Mouse (Mus musculus) gastrocnemius, adult 8-10 months (tissue): ENCODE measurements around the gene Lamc1. TPM values are rescaled to one million over a fixed set of nuclear protein-coding genes. Genes with fewer than 3 reads are reported as not detected.
A peak's percentile ranks its signal among the peaks of the same experiment; 100 is the strongest.
"Not testable (repeated sequence)": the region's sequence is repeated elsewhere in the genome, so short reads cannot be mapped to it uniquely, and the experiment has no call there.

Experiments
- DNase-seq, 2 experiments: peaks; one replicate each; pipeline ENCODE4 v3.0.0; 2022; ENCODE audit warnings: low spot score in 2 of 2
- total RNA-seq, 4 experiments: library from RNA; stranded (reverse); gene quantifications; 2 replicates each; pipeline ENCODE4 v1.2.4; 2022

Lamc1 gene
- total RNA-seq, 4 experiments from 2014 or later: 34.7 to 54.8 (median 46.8) TPM

DNA sequence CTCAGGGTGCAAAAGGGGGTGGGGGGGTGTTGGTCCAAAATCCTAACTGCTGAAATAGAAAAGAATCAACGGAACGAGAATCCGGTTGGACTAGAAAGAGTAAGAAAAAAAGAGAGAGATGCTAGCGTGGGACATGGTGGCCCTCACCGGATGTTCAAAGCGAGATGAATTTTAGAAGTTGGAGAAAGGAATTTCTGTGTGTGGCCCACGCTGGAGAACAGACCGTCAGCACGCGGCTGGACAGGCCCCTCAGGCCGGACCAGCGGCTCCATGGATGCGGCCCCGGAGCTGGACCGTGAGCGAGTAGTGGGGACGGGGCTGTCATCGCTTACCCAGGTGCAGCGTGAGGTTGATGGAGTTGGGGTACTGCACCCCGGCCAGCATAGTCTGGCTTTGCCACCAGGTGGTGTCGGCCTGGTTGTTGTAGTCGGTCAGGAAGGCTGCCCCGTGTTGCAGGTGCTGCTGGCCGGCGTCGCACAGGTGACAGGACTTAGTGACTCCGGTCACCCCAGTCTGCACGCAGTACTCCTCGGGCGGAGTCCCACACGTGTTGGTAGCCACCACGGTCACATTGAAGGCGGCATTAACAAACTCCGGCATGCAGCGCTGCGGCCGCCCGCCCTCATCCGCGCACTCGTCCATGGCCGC, 666 bp downstream of the Lamc1 start:
- DNase-seq: peak; percentile 34 to 52

DNA sequence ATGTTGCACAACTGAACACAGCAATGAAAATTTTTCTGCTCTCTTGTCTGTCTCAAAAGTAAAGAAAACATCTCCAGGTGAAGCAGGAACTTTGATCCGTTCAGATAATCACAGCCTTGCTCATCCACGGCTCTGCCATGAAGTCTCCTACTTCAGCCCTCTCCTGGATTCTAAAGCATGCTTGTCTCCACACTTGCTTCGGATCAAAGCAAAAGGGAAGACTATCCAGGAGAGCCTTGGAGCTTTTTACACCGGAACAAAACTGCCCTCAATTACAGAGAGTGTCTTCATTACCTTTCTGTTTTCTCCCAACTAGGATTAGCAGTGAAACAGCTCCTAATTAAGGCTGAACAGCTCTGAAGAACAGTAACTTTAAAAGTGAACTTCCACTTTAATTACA, 1.4 kb downstream of the Lamc1 start:
- no peak for DNase-seq

DNA sequence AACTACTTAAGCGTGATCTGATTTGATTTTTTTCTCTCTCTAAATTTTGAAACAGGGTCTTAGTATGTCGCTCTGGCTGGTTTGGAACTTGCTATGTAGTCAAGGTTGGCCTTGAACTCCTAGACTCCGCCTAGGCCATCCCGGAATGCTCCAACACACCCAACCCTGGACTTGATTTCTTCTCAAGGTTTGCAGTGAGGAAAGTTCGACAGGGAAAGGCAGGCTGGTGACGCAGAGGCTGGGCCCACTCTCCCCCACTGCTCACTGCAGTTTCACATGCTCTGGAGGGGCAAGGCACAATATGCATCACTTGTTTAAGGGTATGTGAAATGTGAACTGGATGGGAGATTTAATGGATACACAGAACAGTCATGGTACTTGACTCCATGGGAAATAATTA, 3.3 kb downstream of the Lamc1 start:
- DNase-seq: no peak

DNA sequence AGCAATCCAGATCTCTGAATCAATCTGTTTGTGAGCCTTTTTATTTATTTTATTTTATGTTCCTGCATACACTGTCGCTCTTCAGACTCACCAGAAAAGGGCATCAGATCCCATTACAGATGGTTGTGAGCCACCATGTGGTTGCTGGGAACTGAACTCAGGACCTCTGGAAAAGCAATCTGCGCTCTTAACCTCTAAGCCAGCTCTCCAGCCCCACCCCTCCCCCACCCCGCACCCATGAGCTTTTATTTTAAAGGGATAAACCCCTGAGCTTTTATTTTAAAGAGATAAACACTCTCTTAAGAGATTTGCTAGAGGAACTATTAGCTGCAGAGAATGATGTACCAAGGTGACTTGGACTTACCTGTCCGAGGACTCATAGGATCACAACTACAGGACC, 5.5 kb downstream of the Lamc1 start:
- no peak for DNase-seq

DNA sequence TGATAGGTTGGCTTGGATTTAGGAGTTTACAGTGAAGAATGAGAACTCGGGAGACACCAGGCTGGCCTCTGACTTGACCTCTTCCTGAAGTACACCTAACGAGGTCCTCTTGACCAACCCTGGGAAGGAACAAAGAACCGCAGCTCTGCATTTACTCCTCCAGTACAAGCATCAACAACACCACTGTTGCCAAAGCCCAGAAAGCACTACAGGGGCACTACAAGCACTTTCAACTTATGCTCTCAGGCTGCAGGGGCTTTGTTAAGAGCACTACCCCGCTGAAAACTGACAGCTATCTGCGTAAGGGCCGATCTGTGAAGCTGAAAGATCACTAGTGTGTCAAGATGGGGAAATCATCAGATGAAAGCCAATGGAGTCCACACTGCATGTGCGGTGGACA, 6.4 kb downstream of the Lamc1 start:
- DNase-seq: no peak

DNA sequence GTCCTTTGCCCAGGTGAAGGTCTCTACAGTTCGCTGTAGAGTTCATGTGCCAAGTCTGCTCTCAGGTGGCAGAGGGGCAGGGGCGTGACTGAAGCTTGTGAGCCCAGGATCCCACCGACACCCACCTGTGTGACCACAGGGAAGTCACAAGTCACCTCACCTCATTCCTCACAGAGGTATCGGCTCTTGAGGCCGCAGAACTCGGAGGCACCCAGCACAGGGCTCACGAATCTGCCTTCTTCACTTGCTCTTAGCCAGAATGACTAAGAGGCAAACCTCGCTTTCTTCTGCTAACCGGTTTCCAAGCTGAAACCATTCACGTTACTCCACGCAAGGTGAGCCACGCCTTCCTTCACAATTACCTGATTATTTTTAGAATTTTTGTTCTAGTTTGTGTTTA, 11.2 kb downstream of the Lamc1 start:
- DNase-seq: no peak

DNA sequence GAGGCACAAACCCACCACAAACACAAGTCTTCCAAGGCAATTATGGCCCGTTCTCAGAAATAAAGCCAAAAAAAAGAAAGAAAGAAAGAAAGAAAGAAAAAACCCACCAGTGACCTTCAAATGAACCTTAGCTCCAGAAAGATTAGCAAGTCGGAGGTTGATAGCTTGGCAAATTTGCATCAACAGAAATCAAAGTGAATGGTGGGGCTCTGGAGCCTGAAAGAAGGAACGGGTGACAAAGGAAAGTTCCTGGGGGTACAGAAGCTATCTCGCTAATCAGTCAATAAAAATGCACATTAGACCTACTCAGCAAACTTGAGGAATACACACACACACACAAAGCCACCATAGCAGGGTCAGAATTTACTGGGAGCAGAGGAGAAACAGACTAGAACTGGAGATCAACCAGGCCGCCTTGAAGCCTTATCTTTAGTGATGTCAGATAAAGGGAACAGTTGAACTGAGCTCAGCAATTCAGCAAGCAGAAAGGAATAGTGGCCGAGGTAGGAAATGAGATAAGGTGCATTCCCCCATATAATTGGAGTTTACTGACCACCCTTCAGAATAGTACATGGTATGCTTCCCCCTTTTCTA, 11.9 kb downstream of the Lamc1 start:
- DNase-seq: no peak

DNA sequence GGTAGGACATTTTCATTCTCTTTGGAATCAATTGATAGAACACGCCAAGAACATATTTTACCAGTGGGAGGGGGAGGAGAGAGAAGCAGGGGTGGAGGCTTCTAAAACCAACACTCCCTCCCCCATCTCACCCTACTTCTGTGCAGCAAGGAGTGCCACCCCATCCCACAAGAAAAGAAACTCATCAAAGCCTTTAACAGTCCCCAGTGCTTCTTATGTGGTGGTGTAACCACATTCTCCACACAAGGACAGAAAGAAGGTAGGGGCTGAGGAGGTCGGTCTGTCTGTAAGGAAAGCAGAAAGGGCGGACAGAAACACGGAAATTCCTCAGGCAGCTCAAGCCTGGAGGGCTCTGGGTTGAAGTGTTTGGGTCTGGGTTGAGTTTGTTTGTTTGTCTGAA, 12.5 kb downstream of the Lamc1 start:
- DNase-seq: no peak

DNA sequence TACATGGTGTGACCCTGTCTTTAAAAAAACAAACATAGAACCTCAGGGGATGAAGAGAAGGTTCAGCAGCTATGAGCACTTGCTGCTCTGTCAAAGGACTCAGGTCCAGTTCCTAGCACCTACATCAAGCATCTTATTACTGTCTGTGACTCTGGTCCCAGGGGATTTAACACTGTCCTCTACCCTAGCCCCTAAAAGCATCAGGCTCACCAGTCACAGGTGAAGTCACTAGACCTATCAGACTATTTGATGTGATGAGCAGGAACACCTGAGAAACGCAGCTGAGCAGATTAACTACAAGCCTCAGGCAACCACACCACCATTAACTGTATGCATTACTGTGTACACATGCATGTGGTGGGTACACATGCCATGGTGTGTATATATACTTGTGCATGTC, 13.8 kb downstream of the Lamc1 start:
- DNase-seq: no peak

DNA sequence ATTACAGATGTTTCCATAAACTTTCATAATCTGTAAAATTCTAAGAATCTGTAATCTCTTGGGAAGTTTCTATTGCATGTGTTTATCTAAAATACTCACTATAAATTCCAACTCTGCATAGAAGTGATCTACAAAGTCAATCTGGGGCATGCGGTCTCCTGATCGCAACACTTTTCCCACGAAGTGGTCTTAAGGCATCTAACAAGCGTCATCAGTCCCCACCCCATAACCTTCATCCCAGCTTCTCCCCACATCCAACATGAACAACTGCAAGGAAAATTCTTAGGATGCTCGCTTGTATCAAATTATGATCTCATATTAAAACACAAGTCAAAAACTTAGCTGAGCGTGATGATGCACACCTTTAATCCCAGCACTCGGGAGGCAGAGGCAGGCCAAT, 14.3 kb downstream of the Lamc1 start:
- DNase-seq: no peak

DNA sequence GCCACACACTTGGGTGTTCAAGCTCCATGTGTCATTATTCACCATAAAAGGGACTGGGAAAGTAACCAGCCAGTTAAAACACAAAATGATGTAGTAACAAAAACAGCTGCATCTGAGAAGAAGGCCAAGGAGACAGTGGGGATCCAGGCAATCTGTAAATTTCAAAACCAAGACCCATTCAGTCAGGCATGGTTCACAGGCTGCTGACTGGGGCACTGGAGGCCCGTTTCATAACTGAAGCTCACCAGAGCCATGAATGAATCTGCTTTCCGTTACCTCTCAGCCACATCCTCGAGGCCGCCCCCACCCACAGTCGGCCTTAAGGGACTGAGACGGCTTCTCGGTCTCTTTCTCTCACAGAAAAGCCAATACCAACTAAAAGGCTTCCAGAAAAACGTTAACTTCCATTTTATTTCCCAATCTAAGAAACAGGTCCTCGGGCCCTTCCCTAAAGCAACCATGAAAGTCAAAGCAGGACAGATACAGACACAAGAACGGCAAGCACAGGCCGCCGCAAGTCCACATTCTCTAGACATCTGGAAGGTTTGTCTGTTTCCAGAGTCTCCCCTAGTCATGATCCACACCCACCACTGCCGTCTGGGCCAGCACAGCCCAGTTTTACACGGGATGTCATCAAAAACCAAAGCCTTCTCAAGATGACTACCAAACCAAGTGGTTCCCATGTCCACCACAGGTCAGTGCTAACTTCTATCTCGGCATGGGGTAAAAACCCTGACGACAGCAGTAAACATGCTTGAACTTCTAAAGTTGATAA, 14.9 kb downstream of the Lamc1 start:
- DNase-seq: no peak

DNA sequence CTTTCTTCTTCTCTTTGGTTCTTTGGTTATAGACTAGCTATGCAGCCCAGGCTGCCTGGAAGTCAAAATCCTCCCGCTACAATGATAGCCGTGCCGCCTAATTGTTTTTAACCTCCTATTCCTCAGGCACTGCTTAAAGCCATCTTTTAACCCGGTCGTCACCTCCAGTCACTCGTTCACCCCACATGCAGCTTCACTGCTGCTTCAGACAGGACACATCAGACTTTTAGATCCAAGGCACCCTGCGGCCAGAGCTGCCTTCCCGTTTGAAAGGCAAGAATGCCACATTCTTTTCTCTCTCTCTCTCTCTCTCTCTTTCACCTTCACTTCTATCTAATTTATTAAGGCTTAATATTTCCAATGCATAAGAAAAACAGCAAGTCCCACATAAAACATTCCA, 15.6 kb downstream of the Lamc1 start:
- DNase-seq: no peak

DNA sequence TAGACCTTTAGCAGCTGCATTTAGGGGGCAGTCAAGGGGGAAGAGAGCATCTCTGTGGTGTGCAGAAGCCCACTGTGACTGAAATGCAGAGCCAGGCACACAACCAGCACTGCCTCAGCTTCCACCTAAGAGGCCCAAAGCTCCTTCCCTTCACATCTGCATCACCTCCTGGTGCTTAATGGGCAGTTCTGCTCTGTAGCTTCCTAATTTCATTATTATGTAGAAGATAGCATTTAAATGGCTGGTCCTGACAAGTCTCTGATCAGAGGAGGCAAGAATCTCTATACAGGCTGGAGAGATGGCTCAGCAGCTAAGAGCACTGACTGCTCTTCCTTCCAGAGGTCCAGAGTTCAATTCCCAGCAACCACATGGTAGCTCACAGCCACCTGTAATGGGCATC, 16.3 kb downstream of the Lamc1 start:
- DNase-seq: no peak

DNA sequence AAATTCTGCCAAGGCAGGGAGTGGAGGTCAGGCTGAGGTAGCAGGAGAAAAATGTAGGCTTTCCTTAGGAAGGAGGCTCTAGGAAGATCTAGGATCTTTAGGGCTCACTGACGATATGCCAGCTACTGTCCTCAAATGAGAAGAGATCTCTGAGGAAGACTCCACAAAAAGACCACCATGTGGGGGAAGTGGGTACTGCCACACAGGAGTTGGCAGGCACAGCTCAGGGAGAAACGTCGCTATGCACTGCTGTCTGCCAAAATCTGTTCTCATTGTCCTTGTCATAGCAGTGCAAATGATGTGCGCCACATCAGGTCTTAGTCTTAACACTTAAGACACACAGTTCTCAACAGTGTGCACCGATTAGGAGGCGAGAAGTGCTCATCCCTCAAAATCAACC, 17.5 kb downstream of the Lamc1 start:
- DNase-seq: no peak

DNA sequence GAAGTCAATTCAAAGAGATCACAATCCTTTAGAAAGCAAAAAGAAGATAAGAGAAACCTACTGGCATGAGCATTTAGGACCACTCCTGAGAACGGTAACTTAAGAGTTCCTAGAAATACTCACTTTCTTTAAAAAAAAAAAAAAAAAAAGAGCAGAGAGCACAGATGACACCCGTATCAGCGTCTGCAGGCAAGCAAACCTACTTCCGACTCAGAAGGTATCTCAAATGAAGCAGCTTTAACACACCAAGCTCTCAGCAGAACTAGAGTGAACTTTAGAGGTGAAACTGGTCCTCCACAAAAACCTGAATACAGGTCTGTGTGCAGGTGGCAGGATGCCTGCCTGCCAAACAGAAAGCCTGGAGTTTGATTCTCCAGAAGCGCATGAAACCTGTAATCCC, 19.6 kb downstream of the Lamc1 start:
- DNase-seq: no peak

DNA sequence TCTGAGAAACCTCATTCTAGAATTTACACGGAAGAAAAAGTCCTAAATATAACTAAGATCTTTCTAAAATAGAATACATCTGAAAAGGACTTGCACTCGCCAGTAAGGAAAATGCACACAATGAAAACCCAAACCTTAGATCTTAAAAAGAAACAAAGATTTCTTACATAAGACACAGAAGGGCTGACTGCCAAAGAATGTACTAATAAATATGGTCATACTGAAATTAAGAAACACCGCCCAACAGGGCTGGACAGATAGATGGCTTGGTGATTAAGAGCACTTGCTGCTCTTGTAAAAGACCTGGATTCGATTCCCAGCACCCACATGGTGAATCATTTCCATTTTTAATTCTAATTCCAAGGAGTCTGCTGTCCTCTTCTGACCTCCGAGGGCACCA, 22.4 kb downstream of the Lamc1 start:
- no peak for DNase-seq

DNA sequence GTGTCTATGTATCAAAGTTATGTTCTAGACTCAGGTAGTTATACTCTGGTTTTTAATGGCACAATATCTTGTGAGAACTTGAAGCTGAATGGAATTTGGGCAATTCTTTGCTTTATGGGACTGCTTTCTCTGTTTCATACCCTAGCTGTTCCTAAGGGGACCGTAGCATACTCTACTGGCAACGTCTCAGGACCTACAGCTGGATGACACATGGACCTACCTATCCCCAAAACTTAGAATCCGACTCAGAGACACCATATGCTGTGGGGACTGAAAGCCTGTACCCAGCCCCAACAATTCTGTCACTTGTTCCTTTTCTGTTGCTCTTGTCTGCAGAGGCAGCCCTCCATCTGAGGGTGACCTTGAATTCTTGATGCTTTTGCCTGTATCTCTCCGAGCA, 23.3 kb downstream of the Lamc1 start:
- DNase-seq: no peak

DNA sequence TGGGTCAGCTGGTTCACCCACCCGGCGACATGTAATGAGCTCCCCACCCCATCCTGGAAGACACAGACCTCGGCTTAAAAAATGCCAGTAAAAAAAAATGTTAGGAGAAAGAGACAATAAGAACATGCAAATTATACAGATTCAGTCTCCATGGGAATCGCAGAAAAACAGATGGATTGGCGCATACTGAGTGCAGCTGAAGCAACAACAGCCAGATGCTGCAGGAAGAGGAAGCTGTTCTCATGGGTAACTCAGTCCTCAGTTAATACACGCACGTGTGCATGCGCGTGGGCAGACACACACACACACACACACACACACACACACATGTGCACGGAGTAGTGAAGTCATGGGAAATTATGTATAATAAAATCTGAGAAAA, 23.7 kb downstream of the Lamc1 start:
- peak in 1 of 2 experiments; percentile 26 for DNase-seq

DNA sequence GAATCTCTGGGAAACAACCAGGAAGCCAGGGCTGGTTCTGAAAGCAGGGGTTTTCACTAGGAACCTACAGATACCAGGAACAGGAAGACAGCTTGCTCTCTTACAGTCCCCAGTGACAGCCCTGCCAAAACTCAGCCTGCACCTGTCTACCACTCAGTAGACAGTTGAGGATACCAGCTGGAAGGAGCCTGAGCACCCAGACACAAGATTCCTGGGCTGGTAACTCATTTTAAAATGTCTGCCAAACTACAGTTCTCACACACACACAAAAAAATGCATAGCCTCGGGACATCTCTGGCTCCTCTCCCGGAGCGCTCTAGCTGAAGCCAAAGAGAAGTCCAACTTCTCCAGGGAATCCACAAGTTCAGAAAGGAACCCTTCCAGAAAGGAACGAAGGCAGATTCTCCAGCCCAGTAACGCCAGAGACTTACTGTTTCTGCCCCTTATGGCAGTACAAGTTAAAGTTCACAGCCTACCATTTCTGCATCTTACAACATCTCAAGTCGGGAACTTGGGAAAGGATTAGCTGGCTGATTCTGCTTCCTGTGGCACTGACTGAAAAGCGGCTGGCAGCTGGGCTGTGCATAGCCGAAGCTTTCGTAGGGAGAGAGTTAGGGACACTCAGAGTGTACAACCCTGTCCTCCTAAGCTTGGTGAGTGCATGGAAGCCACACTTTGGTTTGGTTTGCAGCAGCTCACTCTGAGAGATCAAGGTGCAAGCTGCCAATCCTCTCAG, 24.2 kb downstream of the Lamc1 start:
- peak; percentile 28 to 37 for DNase-seq

DNA sequence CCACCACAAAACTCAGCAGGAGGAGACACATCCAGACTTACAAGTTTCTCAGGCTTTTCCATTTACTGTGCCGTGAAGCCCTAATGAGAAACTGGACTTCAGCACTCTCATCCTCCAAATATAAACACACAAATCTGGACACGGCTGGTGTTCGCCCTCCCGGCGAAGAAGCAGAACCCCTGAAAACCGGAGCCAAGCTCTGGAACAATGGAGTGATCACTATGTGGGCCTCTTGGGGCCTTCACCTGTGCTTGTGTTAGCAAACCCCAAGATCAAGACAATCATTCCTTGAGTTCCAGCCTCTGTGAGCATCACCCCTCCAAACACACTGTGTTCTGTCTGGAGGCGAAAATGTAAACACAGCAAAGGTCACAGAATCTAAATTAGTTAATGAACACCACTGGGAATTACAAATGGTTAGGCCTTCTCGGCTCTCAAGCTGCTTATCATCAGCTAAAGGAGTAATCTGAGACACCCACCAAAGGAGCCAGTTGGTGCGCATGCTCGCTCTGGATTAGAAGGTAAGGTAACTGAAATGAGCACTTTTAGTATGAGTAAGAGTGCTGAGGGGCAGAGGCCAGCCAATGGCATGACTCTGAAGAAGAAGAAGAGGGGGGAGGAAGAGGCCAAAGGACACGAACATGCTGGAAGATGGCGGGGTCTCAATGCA, 24.9 kb downstream of the Lamc1 start:
- DNase-seq: no peak

DNA sequence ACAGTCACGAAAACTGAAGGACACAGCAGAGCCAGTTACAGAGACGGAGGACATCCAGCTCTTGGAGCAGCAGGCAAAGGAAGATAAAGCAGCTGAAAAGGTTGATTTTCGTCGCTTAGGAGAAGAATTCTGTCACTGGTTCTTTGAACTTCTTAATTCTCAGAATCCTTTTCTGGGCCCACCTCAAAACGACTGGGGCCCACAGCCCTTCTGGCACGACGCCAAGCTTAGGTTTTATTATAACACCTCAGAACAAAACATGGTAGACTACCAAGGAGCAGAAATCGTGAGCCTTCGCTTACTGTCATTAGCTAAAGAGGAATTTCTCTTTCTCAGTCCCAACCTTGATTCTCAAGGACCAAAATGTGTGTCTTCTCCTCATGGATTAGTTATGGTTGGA, 26.9 kb downstream of the Lamc1 start:
- not testable (repeated sequence) for DNase-seq

DNA sequence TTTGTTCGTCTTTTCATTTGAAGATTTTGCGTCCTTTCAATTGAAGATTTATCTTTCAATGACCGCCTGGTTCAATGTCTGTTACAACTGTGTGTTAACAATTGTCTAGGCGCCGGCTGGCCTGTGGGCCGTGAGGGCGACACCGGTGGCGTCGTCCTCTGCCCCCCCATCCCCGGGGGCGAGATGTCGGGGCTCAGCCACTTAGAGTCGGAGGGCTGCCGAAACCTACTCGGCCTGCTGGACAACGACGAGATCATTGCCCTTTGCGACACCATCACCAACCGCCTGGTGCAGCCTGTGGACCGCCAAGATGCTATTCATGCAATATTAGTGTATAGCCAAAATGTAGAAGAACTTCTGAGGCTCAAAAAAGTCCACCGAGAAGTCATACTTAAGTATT, 27.3 kb downstream of the Lamc1 start:
- not testable (repeated sequence) for DNase-seq
